ENCODE assay signal across 12 mouse cellular contexts in the genomic region with DNA sequence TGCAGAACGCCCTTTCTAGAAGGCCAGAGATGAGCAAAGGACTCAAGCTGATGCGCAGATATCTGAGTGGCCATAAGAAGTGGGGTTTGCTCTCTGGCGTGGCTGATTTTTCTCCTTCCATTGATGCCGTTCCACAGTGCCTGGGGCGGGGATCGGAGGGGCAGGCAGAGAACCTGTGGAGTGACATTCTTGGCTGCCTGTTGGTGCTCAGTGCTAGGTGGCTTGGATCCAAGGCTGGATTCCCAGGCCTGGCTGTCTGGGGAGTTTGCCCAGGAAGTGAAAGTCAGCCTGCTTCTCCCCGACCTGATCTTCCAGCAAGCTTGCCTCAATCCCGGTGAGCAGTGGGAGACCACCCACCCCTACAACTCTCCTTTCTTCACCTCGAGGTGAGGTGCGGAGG.
DNase-seq lines count a peak whose midpoint lies in the region; ATAC-seq and TF ChIP-seq lines count a peak whose summit lies in the region.
"Had no signal": no experiment of that assay in that cellular context is flagged by ENCODE, and none has a peak within 500 bp of the region (broad histone marks: within the 10 kb centered on the region; RNA-seq: fewer than 3 reads in every experiment).

No protein-coding gene starts in this region.

- H3K4me3 ChIP-seq in lung, embryonic 14.5 days (ENCODE audit: low read depth, low read length): no peak overlapping the region

- no peaks in the 10 kb centered on the region for H3K4me1 ChIP-seq in lung, embryonic 14.5 days (ENCODE audit: insufficient read depth)

- no peak overlapping the region for H3K4me2 ChIP-seq in lung, embryonic 14.5 days

- H3K9ac ChIP-seq in lung, embryonic 14.5 days: no peak overlapping the region
- H3K9ac ChIP-seq: liver, embryonic 14.5 days had no signal

- H3K9me3 ChIP-seq in lung, embryonic 14.5 days (ENCODE audit: low read depth, low read length): no peaks in the 10 kb centered on the region

- peak; percentile 12 to 17 for DNase-seq in heart, postnatal 10 days
- DNase-seq in heart, postnatal 36 days: no peak
- peak; percentile 6 for DNase-seq in R1 (ENCODE audit: low read depth, low spot score)
- peak; percentile 25 to 29 for DNase-seq in kidney, adult 8-10 months
- DNase-seq in lung, embryonic 14.5 days: peak; percentile 64
- no peak for DNase-seq in adrenal gland, adult 2 months
- no peak for DNase-seq in adrenal gland, postnatal 25 days
- no peak for DNase-seq in thymus, postnatal 14 days
- DNase-seq: cerebellum, adult 9-10 months; right cerebral cortex, postnatal 14 days had no signal

- no peaks in the 10 kb centered on the region for H3K27me3 ChIP-seq in lung, embryonic 14.5 days (ENCODE audit: insufficient read depth, low read length)

- no peak overlapping the region for H3K27ac ChIP-seq in lung, embryonic 14.5 days (ENCODE audit: low read depth)
- H3K27ac ChIP-seq: liver, embryonic 14.5 days had no signal

- ATAC-seq in lung, embryonic 14.5 days (ENCODE audit: insufficient read depth): peak; percentile 76
- ATAC-seq: midbrain, embryonic 16.5 days had no signal

- intact Hi-C loops in heart, postnatal 10 days (cut with DNase I): no loop called here
- intact Hi-C loops in heart, postnatal 36 days (cut with DNase I): no loop called here

- TF ChIP-seq CTCF in lung, embryonic 14.5 days (IDR thresholded peaks at IDR 0.05; ENCODE audit: low read depth): no peak

- 53% methylated on average over 10 of the region's 10 CpGs for WGBS in lung, embryonic 14.5 days

- no peaks in the 10 kb centered on the region for H3K36me3 ChIP-seq in lung, embryonic 14.5 days (ENCODE audit: insufficient read depth)

Comparison
In these comparisons a context has a peak if more than half of its experiments do, and no peak if none do; other contexts are left out.
1. DNase-seq: peak in heart, postnatal 10 days (2 of 2), R1 (single experiment), kidney, adult 8-10 months (2 of 2) and lung, embryonic 14.5 days (single experiment); none in heart, postnatal 36 days (0 of 2), adrenal gland, adult 2 months (single experiment), adrenal gland, postnatal 25 days (single experiment) and thymus, postnatal 14 days (single experiment).